Mouse (Mus musculus) erythroblast, embryonic 14.5 days (primary cell): ENCODE measurements around the gene Ulk2.

Experiments used
- GATA1 ChIP-seq: IDR thresholded peaks from 2 replicates; pipeline ENCODE4 v1.6.1; 2012; ENCODE audit warnings: low read length, inconsistent platforms, mixed read lengths
- TAL1 ChIP-seq: IDR thresholded peaks from 3 replicates; pipeline ENCODE4 v1.6.1; 2012; ENCODE audit warnings: low read length, inconsistent platforms, mixed read lengths

- TF ChIP-seq GATA1 (no peak), TAL1 (no peak)
Observed at GRCm38 (mm10) chr11:61774551-61775149, 80.2 kb downstream of the Ulk2 start.
